Mouse (Mus musculus): Measurements from ENCODE around the gene Iqschfp. TPM values are rescaled to one million over a fixed set of nuclear protein-coding genes. Genes with fewer than 3 reads are reported as not detected.

Iqschfp gene
- total RNA-seq, 1 experiment from 2014 or later: not detected

- ATAC-seq (replicated peaks; ENCODE audit: insufficient number of reproducible peaks, low FRiP score, low TSS enrichment, poor library complexity, severe bottlenecking): no peak
Measured at GRCm38 (mm10) chr3:68466643-68467042, 574.6 kb downstream of the Iqschfp start.

GRCm38 (mm10) chr3:68467941-68468687, 576.1 kb downstream of the Iqschfp start:
- ATAC-seq (replicated peaks; ENCODE audit: insufficient number of reproducible peaks, low FRiP score, low TSS enrichment, poor library complexity, severe bottlenecking): no peak

DNA sequence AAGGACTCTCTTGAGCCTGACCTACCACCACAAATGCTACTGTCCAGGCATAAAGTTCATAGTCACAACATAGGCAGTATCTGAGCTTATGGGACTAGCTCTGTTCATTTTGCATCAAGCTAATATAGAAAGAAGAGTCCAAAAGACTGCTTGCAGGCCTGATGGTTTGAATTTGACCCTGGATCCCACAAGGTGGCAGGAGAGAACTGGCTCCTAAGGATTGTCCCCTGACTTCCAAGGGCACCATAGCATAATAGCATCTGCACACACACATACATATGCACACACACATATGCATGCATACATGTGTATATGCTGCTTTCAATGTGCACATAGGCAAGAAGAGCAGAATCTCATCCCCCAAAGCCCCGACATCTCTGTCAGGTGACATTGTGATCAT, 577.6 kb downstream of the Iqschfp start:
- ATAC-seq (replicated peaks; ENCODE audit: insufficient number of reproducible peaks, low FRiP score, low TSS enrichment, poor library complexity, severe bottlenecking): no peak

DNA sequence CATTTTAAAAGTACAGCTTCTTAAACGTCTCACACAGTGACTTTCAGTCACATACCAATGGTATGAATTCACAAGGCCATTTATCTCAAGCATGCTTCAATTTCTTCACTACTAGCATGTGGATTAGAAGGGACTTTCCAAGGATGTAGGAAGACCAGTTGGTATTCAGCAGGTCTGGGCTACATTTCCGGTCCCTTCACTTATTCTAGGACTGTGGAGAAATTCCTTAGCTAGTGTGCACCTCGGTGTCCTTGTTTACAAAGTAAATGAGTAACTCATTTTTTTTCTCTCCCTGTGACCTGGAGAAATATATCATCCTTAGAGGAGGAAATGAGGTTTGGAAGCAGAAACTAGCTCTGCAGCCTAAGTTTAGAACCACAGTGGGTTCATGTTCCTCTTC, 578.0 kb downstream of the Iqschfp start:
- no peak for ATAC-seq (replicated peaks; ENCODE audit: insufficient number of reproducible peaks, low FRiP score, low TSS enrichment, poor library complexity, severe bottlenecking)

DNA sequence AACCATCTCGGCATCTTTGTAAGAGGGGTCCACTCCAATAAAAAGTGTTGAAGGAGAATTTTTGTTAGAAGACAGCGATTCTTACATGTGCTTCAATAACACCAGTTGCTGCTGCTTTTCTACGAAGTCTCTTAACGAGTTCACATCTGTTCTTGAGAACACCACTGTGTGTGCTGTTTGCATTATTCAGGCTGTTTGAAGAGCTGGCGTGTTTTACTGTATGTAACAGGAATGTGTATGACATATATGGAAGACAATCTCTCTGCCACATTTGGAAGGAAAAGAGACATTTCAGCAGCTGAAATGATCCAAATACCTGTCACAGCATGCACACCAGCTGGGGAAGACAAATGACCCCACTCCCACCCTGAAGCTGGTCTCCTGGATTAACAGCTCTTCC, 578.6 kb downstream of the Iqschfp start:
- no peak for ATAC-seq (replicated peaks; ENCODE audit: insufficient number of reproducible peaks, low FRiP score, low TSS enrichment, poor library complexity, severe bottlenecking)

- ATAC-seq (replicated peaks; ENCODE audit: insufficient number of reproducible peaks, low FRiP score, low TSS enrichment, poor library complexity, severe bottlenecking): no peak
Measured at GRCm38 (mm10) chr3:68476336-68476735, 584.3 kb downstream of the Iqschfp start.

- ATAC-seq (replicated peaks; ENCODE audit: insufficient number of reproducible peaks, low FRiP score, low TSS enrichment, poor library complexity, severe bottlenecking): no peak
Measured at GRCm38 (mm10) chr3:68477478-68477877, 585.4 kb downstream of the Iqschfp start.

DNA sequence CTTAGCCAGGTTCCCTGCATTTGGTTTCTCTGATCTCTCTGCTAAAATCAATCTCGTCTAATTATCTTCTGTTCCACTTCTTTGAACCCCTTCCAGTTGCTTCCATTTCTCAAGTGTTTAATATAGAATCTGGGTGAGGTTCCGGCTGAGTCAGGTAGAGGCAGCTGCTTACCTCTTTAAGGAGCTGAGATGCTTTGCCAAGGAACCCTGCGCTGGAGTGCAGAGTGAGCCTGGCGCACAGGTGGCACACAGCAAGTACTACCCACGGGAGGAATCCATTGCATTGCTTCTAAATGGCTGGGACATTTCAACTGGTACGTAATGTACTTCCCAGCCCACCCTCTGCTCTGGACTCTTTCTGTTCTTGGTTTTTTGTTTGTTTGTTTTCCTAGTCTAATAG, 587.2 kb downstream of the Iqschfp start:
- no peak for ATAC-seq (replicated peaks; ENCODE audit: insufficient number of reproducible peaks, low FRiP score, low TSS enrichment, poor library complexity, severe bottlenecking)

DNA sequence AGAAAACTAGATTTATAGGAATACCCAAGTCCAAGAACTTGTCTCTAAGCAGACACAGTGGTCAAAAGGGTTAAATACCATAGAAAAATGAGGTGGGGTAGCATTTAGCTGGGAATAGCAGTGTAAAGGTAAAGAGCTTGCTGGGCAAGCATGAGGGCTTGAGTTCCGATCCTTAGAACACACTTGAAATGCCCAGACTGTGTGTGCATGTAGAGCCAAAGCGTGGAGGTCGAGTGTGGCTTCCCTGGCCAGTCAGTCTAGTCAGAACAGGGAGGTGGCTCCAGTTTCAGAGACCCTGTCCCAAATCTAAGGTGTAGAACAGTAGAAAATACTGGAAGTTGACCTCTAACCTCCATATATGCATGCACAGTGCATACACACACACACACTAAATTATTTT, 591.5 kb downstream of the Iqschfp start:
- ATAC-seq (replicated peaks; ENCODE audit: insufficient number of reproducible peaks, low FRiP score, low TSS enrichment, poor library complexity, severe bottlenecking): no peak

GRCm38 (mm10) chr3:68484021-68484420, 592.0 kb downstream of the Iqschfp start:
- ATAC-seq (replicated peaks; ENCODE audit: insufficient number of reproducible peaks, low FRiP score, low TSS enrichment, poor library complexity, severe bottlenecking): no peak

DNA sequence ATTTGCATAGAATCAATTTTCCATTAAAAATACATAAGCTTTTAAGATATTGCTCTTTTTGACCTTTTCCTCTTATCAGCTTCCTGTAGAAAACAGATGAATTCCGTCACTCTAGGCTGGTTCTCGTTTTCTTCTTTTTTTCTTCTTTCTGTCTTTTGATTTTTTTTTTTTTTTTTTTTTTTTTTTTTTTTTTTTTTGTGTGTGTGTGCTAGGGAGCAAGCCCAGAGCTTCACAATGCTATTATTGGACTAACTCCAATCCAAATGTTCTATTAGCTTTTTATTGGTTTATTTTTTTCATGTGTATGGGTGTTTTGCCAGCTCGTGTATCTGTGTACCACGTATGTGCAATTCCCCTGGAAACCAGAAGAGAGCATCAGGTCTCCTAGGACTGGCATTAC, 592.5 kb downstream of the Iqschfp start:
- ATAC-seq (replicated peaks; ENCODE audit: insufficient number of reproducible peaks, low FRiP score, low TSS enrichment, poor library complexity, severe bottlenecking): no peak

- no peak for ATAC-seq (replicated peaks; ENCODE audit: insufficient number of reproducible peaks, low FRiP score, low TSS enrichment, poor library complexity, severe bottlenecking)
Measured at GRCm38 (mm10) chr3:68487621-68488020, 595.6 kb downstream of the Iqschfp start.

DNA sequence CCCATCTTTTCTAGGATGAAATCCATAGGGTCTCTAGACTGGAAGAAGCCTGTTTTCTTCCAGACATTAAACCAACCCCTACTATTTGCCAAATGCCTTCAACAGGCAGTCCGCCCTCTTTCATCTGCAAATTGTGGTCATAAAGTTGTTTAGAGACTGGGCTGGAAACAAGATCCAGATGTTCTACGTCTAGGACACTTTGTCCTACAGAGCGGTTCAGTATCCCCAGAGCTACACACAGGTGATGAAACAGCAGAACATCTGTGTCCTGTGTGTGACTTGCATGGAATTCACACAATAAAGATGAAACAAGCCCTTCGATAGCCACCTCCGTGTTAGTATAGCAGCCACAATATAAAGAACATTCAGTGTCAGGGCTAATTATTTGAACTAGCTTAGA, 596.3 kb downstream of the Iqschfp start:
- ATAC-seq (replicated peaks; ENCODE audit: insufficient number of reproducible peaks, low FRiP score, low TSS enrichment, poor library complexity, severe bottlenecking): no peak

DNA sequence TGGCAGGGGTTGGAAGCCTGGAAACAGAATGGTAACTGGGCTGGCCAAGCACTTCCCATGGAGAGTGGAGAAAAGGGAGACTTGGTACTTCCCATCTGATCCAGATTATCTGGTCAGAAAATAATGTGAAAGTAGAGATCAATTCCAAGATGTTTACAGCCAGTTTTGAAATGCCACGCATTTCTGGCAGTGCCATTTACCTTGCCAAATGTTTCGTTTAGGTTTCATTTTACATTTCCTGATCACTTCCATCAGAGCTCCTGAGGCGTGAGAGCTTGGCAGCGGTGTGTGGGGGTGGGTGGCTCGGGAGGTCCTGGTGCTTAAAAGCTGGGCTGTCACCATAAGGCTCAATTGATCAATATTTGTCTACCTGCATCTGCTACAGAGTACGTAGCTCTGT, 599.5 kb downstream of the Iqschfp start:
- no peak for ATAC-seq (replicated peaks; ENCODE audit: insufficient number of reproducible peaks, low FRiP score, low TSS enrichment, poor library complexity, severe bottlenecking)

- ATAC-seq (replicated peaks; ENCODE audit: insufficient number of reproducible peaks, low FRiP score, low TSS enrichment, poor library complexity, severe bottlenecking): no peak
Measured at GRCm38 (mm10) chr3:68492066-68492465, 600.0 kb downstream of the Iqschfp start.

DNA sequence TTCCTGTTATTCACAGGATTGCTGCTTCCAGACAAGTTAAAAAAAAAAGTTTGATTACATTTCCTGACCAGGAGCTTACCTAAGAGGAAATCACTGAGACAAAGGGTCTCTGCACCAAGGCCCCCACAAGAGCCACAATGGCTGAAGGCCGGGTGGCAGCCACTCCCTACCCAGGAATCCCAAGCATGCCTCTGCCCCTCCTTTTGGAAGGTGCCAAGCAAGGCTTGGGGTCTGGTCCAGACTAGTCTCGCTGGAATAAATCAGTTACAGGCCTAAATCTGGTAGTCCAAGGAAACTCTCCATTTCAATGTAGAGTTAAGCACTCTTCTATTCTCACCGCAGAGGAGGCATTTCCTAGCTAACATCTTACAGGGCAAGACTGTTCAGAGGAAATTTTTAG, 600.5 kb downstream of the Iqschfp start:
- ATAC-seq (replicated peaks; ENCODE audit: insufficient number of reproducible peaks, low FRiP score, low TSS enrichment, poor library complexity, severe bottlenecking): no peak

GRCm38 (mm10) chr3:68493170-68493585, 601.1 kb downstream of the Iqschfp start:
- no peak for ATAC-seq (replicated peaks; ENCODE audit: insufficient number of reproducible peaks, low FRiP score, low TSS enrichment, poor library complexity, severe bottlenecking)

- ATAC-seq (replicated peaks; ENCODE audit: insufficient number of reproducible peaks, low FRiP score, low TSS enrichment, poor library complexity, severe bottlenecking): no peak
Measured at GRCm38 (mm10) chr3:68493586-68494295, 601.7 kb downstream of the Iqschfp start.

DNA sequence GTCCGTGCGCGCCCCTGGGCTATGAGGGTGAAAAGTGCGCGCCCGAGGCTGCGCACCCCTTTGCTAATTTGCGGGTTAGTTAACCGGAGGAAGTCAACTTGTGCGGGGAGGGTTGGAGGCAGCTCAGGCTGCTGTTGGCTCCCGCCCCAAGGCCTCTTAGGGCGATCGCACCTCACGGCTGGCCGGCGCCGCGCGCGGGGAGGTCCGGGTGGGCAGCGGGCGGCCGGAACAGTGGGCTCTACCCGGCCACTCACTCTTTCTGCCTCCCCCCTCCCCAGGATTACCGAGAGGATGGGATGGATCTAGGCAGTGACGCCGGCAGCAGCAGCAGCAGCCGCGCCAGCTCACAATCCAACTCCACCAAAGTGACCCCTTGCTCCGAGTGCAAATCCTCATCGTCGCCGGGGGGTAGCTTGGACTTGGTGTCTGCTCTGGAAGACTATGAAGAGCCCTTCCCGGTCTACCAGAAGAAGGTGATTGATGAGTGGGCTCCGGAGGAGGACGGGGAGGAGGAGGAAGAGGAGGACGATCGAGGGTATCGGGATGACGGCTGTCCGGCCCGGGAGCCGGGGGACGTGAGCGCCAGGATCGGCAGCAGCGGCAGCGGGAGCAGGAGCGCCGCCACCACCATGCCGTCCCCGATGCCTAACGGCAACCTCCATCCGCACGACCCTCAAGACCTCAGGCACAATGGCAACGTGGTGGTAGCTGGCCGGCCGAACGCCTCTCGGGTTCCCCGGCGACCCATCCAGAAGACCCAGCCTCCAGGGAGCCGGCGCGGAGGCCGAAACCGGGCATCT, 602.5 kb downstream of the Iqschfp start:
- no peak for ATAC-seq (replicated peaks; ENCODE audit: insufficient number of reproducible peaks, low FRiP score, low TSS enrichment, poor library complexity, severe bottlenecking)

Data from monocyte, adult 5-6 weeks (primary cell).